Mouse (Mus musculus): ENCODE data around the gene Clpsl2. TPM values are rescaled to one million over a fixed set of nuclear protein-coding genes. Genes with fewer than 3 reads are reported as not detected.

Gene Clpsl2
- polyA plus RNA-seq, 1 experiment = not detected

DNA sequence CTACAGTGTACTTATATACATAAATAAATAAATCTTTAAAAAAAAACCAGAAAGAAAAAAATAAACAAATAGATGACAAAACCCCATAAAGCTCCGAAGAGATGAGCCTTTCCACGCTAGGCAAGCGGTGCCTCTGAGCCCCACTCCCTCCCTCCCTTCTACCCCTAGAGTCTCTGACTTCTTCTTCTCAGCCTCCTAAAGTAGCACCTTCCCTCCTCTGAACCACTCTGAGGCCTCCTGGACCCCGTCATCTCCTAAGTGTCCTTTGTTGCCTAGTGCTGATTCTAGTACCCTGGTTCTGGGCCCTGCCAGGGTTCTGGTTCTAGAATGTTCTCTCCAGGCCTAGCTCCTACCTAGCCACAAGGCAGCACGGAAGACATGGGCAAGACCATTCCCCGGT is 18.7 kb upstream of the Clpsl2 start, which contains the start of gene Armc12:
Gene Armc12 (plus strand): TSS at position 301 of the 400 bp plus-strand sequence.
- no peak for TF ChIP-seq GATA1 (IDR thresholded peaks at IDR 0.05; ENCODE audit: low read length)

DNA sequence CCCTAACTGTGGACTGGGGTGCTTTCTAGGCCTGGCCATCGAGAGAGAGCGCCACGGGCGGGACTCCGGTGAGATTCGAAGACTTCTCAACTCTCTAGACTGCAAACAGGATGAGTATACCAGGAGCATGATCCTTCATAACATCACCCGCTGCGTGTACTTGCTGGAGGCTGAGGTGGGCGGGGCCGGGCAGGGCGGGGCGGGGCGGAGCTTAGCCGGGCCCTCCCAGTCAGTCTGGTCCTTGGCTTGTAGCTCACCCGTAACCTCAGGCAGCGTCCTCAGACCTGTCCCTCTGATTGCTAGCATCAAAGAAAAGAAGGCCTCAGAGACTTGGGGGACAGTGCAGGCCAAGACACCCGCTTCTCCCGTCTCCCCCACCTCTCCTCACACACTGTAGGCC is 17.3 kb upstream of the Clpsl2 start:
- no peak for TF ChIP-seq GATA1 (IDR thresholded peaks at IDR 0.05; ENCODE audit: low read length)

DNA sequence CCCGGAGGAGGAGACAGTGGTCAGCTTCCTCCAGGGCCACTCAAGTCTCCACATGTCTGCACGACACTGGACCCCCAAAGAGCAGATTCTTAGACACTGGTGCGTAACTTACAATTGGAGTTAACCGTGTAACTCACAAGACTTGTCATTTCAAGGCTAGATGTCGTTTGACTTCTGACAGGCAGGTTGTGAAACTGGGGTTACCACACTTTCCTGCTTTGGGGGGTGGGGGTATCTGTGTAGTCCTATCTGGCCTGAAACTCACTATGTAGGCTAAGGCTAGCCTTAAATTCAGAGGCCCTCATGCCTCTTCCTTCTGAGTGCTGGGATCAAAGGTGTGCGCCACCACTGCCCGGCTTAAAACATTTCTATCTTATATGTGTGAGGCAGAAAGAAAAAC is 16.7 kb upstream of the Clpsl2 start:
- TF ChIP-seq GATA1 (IDR thresholded peaks at IDR 0.05; ENCODE audit: low read length) = no peak

DNA sequence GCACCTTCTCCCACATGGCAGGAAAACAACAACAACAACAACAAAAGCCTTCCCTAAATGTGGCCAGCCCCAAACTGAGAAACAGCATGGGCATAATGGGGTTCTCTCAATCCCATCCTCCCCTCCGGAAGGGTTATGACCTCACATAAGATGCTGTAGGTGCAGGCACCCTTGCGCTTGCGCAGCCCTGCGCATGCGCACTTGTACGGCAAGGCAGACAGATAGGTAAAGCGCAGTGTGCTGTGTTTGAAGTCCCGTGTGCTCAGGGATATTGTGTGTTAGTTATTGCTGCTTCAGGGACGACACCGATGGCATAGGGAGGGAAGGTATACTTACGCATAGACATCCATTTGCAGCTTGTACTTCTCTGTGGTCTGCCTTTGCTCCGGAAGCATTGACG is 15.9 kb upstream of the Clpsl2 start:
- no peak for TF ChIP-seq GATA1 (IDR thresholded peaks at IDR 0.05; ENCODE audit: low read length)

DNA sequence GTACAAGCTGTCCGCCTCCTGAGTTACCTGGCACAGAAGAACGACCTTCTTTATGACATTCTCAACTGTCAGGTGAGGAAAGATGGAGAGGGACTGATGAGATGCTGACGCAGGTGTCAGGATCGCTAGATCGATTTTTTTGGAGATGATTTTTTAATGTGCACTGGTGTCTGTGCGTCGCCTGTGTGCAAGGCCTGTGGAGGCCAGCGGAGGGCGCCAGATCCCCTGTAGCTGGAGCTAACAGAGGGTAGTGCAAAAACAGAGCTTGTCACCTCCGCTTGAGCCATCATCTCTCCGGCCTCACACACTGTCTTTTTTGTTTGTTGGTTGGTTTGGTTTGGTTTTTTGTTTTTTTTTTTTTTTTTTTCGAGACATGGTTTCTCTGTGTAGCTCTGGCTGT is 11.3 kb upstream of the Clpsl2 start:
- no peak for TF ChIP-seq GATA1 (IDR thresholded peaks at IDR 0.05; ENCODE audit: low read length)

DNA sequence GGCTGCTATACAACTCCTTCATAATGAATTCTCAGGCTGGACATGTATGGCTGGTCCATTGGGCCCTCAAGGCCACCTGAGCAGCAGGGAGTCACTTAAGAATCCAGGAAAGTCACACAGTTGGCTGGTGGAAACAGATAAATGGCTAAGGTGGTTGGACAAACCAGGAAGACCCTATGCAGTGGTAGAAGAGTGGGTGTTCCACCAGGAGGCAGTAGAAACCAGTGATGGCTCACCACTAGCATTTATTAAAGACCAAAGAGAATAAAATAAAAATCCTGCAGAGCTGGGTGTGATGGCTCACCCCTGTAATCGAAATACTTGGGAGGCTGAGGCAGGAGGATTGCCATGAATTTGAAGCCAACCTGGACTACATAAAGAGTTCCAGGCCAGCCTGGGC is 2.3 kb upstream of the Clpsl2 start:
- TF ChIP-seq GATA1 (IDR thresholded peaks at IDR 0.05; ENCODE audit: low read length) = no peak

DNA sequence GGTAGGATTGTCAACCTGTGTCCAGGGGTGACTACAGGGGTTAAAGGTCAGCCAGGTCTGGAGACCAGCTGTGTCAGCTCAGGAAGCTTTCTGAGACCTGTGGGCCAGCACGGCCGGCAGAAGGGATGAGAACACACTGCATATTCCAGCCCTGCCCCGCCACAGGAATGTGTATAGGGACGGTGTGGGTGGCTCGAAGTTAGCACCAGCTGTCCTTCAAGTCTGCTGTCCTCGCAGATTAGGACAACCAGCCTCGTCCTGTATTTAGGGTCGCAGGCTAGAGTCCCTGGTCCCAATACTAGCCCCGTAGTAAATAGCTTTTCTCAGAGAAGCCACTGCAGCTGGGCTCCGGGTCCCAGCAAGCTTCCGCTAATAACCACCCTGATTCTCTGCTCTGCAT is 661 bp upstream of the Clpsl2 start:
- TF ChIP-seq GATA1 (IDR thresholded peaks at IDR 0.05; ENCODE audit: low read length) = no peak

DNA sequence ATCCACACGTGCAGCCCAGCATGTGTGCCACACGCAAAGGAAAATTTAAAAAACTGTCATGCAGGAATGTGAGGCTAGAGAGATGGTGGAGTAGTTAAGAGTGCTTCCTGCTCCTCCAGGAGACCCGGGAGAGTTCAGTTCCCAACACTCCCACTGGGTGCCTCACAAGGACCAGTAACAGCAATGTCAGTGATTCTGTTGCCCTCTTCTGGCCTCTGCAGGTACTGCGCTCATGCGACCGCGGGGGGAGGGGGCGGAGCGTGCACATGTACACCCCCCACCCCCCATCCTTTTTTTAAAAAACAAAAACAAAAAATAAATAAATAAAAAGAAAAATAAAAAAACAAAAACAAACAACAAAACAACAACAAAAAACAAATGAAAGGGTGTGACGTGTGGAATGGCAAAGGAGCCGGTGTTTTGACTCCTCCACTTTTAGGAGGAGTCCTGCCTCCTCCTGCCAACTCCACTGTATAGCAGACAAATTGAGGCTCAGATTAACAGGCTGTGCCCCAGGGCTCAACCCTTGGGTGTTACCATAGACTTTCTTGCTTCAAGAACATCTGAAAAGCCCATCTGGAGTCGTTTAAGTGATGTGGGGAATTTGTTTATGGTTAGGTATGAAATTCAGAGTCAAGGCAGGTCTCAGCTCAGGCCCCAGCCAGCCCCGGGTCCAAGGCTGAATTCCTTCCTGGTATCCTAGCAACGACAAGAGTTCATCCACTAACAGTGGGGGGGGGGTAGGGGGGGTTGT is 4.0 kb downstream of the Clpsl2 start:
- no peak for TF ChIP-seq GATA1 (IDR thresholded peaks at IDR 0.05; ENCODE audit: low read length)

DNA sequence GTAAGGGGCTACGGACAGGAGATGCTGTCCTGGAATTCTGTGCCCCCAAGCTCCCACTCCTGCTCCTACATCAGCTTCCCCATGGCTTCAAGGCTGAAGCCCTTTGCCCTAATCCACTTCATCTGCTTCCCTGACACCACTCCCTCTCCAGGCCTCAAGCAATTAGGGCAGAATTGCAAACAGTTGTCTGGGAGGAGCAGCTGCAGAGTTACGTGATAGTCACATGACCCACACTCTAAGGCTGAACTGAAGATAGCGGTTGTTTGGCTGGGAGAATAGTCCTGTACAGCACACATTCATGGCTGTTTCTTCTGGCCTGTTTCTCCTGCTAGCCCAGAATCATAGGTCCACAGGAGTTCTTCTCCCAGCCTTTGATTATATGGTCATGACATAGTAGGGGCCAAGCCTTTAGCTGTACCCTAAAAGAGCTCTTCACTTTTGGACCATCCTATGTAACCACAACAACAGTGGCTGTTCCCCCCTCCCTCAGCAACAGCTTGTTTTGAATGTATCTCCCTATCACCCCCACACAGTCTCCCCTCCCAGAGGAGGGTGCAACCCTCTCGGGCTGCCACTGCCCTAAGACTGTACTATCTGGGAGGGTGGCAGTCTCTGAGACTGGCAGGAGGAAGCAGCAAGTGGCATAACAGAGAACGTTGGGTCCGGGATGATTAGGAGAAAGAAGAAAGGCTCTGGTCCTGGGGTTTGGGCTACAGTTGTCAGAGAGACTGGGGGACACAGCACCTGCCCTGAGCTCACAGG is 7.6 kb downstream of the Clpsl2 start:
- TF ChIP-seq GATA1 (IDR thresholded peaks at IDR 0.05; ENCODE audit: low read length) = no peak

DNA sequence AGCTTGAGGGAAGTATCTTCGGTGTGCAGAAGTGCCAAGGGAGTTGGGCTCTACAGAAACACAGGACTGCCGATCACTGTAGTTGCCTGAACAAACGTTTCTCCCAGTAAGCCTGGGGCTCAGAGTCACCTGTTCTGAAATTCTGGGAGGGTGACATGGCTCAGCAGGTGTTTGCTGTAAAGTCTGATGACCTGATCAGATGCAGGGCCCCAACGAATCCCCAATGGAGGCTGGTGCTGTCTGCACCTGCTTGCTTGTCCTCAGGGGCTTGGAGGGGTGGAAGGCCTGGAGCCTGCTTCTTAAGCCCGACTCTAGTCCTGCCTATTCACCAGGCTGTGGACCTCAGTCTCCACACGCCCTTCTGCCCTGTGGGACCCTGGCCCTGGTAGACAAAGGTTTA is 8.6 kb downstream of the Clpsl2 start:
- no peak for TF ChIP-seq GATA1 (IDR thresholded peaks at IDR 0.05; ENCODE audit: low read length)

DNA sequence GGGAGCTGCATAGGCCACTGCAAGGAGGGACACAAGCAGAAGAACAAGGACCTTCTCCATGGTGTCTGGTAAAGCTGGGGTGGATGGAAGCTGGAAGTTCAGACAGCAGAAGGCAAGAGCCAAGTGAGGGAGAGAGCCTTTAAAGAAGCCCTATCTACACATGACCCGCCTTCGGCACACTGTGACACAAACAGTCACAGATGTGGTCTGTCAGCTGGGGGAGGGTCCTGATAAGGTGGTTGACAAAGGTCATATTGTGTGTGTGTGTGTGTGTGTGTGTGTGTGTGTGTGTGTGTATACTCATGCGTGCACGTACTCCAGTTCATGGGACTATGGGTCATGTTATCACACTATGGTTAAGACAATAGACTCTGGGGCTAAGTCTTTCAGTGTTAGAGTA is 11.4 kb downstream of the Clpsl2 start, which contains the start of gene Clps:
Gene Clps (minus strand): TSS at position 169 of the 400 bp plus-strand sequence.
- TF ChIP-seq GATA1 (IDR thresholded peaks at IDR 0.05; ENCODE audit: low read length) = no peak

DNA sequence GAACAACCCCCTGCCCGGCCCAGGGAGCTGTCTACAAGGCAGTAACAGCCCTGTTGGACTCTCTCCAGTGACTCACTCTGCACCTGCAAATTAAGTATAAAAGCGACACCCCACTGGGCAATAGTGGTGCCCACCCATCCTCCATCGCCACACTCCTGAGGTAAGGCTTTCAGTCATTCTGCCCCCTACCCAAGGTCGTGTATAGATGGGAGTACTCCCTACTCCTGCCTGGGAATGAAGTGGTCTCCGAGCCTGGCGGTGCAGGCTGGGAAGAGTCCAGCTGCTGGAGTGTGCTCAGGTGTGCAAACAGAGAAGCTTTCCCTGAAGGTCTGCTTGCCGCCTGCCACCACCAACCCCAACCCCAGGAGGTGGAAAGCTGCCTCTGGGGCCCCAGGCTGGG is 12.4 kb downstream of the Clpsl2 start:
- no peak for TF ChIP-seq GATA1 (IDR thresholded peaks at IDR 0.05; ENCODE audit: low read length)

DNA sequence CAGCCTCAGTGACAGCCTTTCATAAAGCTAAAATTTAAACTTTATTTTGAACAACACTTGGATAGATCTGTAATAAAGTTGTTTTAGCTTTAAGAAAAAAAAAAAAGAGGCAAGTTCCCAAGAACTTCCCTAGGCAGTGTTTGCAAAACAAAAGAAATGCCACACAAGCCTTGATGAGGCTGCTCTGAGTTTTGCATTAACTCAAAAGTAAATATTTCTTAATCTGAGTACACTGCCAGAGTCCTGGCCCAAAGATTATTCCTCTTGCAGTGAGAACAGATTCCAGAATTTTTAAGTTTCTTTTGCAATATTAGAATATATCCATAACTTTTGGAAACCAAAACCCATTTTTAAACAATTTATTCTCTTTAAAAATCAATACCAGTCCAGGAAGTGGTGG is 16.0 kb downstream of the Clpsl2 start:
- no peak for TF ChIP-seq GATA1 (IDR thresholded peaks at IDR 0.05; ENCODE audit: low read length)

DNA sequence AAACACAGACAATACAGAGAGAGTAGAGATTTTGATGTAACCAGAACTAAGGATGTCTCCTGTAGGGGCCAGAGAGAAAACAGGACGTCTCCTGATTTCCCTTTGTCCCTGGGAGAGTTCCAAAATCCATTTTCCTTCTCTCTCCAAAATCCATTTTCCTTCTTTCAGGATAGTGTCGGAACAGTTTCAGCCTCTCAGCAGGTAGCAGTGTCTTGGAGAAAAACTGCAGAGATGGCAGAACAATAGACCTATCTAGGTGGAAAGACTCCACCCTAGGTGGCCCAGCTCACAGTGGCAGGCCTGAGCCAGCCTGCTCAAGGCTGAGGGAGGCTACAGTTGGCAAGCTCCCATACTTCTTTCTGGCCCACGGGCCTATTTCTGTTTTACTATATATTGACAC is 18.3 kb downstream of the Clpsl2 start:
- no peak for TF ChIP-seq GATA1 (IDR thresholded peaks at IDR 0.05; ENCODE audit: low read length)

DNA sequence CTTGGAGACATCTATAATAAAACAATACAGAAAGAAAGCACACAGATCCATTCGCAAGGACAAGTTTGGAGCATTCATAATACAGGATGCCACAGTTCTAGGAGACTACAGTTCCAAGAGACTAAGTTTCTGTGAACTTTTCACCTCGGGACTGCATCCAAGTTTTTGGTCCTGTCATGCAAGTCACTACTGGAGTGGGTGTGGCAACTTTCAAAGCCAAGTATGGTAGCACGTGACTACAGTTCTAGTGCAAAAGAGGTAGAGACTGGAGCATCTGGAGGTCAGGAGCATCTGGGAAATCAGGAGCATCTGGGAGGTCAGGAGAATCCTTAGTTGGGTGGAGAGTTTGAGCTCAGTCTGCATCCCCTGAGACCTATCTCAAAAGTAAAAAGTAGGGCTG is 22.7 kb downstream of the Clpsl2 start:
- no peak for TF ChIP-seq GATA1 (IDR thresholded peaks at IDR 0.05; ENCODE audit: low read length)

DNA sequence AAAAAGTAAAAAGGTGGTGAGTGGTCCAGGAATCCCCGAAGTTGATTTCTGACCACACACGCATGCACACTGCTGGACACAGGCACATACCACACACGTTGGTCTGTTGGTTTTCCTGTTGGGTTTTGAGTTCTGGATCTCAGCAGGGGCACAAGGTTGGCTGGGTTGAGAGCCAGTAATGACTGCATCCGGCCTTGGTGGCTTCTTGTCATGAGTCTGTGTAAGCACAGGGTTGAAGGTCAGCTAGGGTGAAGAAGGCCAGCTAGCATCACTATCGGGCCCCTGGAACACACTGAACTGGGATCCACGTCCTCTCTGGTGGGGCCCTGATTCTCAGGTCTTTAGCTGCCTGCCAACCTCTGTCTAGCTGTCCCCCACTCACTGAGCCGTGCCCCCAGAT is 23.3 kb downstream of the Clpsl2 start:
- no peak for TF ChIP-seq GATA1 (IDR thresholded peaks at IDR 0.05; ENCODE audit: low read length)

DNA sequence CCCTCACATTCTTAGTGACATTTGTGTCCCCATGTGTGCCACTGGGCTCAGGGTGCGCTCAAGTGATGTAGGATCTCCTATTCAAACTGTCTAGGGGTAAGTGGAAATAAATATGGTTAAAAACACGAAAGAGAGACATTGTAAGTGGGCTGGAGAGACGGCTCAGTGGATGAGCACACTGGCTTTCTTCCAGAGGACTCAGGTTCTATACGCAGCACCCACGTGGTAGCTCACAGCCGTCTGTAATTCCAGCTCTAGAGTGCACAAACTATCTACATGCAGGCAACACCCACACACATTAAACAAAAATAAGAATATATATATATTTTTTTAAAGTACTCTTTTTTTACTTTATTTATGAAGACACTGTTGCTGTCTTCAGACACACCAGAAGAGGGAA is 23.7 kb downstream of the Clpsl2 start:
- no peak for TF ChIP-seq GATA1 (IDR thresholded peaks at IDR 0.05; ENCODE audit: low read length)

Measured in G1E-ER4 (cell line).